Mouse (Mus musculus): ENCODE measurements at regions not wholly inside any gene's neighbourhood (a gene's known extent, or its start where the extent isn't known, plus 50 kb on each side); places are given as distances from the start of the nearest gene placed in this dataset.

DNA sequence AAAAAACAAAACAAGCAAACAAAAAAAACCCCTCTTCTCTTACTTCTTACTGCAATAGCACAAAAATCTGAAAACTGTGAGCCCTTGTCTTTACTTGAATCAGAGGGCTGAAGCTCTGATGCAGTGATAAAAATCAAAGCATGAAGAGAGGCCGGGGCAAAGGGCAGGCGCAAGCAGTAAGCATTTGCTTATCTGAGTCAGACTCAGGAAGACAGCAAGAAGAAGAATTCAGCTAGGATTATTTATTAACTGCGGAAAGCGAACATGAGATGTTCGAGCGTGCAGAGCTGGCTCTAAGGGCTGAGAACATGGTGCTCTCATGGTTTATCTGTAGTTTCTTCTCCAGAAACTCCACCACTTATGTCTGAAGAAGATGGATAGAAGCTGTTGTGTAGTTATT lies 163.4 kb upstream of the Sgcd start:
- DNase-seq (ENCODE audit: low spot score in 2 of 2), result no peak

DNA sequence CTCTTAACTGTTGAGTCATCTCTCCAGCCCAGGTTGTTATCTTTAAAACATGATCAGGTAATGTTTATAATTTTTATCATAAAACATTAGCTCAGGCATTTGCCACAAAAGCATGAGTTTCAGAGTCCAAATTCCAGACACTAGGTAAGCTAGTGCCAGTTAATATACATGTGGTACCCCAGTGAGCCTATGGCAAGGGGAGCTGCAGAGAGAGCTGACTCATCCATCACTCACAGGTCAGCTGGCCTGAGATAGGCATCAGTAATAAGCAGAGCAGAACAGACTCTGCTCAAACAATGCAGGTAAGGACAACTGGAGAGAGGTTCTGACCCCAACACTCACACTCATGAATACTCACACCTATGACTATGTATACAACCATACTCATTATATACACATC lies 144.6 kb upstream of the Sgcd start:
- no peak for DNase-seq (ENCODE audit: low spot score in 2 of 2)

- no peak for DNase-seq (ENCODE audit: low spot score in 2 of 2)
Observed at GRCm38 (mm10) chr11:48098063-48098462, 109.3 kb upstream of the Sgcd start.

- DNase-seq (ENCODE audit: low spot score in 2 of 2), result no peak
Observed at GRCm38 (mm10) chr11:48097455-48097854, 108.7 kb upstream of the Sgcd start.

GRCm38 (mm10) chr11:48067072-48067471 lies 78.3 kb upstream of the Sgcd start:
- no peak for DNase-seq (ENCODE audit: low spot score in 2 of 2)

GRCm38 (mm10) chr11:48063719-48064118 lies 75.0 kb upstream of the Sgcd start:
- no peak for DNase-seq (ENCODE audit: low spot score in 2 of 2)

- DNase-seq (ENCODE audit: low spot score in 2 of 2), result no peak
Observed at GRCm38 (mm10) chr11:48061501-48061900, 72.7 kb upstream of the Sgcd start.

DNA sequence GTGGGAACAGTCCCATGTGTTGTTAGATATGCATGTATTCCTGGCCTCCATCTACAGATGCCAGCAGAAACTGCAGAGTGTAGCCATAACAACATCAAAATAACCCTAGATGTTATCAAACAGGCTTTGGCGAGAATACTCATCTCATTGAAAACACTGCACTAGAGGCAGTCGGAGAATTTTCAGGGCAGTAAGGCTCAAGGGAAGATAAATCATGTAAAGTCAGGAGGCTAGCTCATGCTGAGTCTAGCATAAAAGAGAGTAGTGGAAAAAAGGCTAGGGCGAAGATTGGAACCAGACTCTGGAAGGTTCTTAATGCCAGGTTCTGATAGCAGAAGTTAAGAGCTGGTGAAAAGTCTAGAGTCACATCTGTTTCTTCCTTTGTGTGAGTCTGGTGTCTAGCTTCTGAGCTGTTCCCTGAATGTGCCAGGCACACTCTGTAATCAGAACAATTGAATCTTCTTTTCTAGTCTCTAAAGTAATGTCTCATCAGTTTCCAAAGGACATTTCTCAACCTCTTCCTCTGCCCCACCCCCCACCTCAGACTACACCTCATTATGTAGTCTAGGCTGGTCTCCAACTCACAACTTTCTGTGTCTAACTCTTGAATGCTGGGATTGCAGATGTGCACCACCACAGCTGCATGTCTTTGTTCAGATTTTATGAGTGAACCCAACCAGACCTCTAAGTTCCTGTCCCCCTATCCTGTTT lies 62.5 kb upstream of the Sgcd start:
- DNase-seq (ENCODE audit: low spot score in 2 of 2), result no peak

- no peak for DNase-seq (ENCODE audit: low spot score in 2 of 2)
Observed at GRCm38 (mm10) chr11:48048311-48048710, 59.5 kb upstream of the Sgcd start.
